Mouse (Mus musculus) midbrain, embryonic 12.5 days (tissue): ENCODE measurements around the gene Rcc1. TPM values are rescaled to one million over a fixed set of nuclear protein-coding genes. Genes with fewer than 3 reads are reported as not detected.
A peak's percentile ranks its signal among the peaks of the same experiment; 100 is the strongest.

Source experiments
- ATAC-seq: fragments of 200-750 bp; cut with Nextera tagmentation; 2 replicates; pipeline ENCODE4 v1.8.0; 2017; ENCODE audit warnings: low read depth, moderate TSS enrichment, moderate library complexity; ENCODE audit not compliant: low FRiP score
- H3K27ac ChIP-seq: fragments of 300-500 bp; sonication (generic); replicated peaks from 2 replicates; pipeline ENCODE4 v1.5.1; 2016; ENCODE audit warnings: mild to moderate bottlenecking
- H3K27me3 ChIP-seq: fragments of 300-500 bp; sonication (generic); 2 replicates; pipeline ENCODE4 v1.6.1; 2016; ENCODE audit warnings: mild to moderate bottlenecking
- H3K36me3 ChIP-seq: fragments of 300-500 bp; sonication (generic); 2 replicates; pipeline ENCODE4 v1.6.1; 2016
- H3K4me1 ChIP-seq: fragments of 300-500 bp; sonication (generic); 2 replicates; pipeline ENCODE4 v1.6.1; 2016
- H3K4me2 ChIP-seq: fragments of 300-500 bp; sonication (generic); replicated peaks from 2 replicates; pipeline ENCODE4 v1.6.1; 2016; ENCODE audit warnings: mild to moderate bottlenecking, moderate library complexity
- H3K4me3 ChIP-seq: fragments of 300-500 bp; sonication (generic); 2 replicates; pipeline ENCODE4 v1.5.1; 2016; ENCODE audit warnings: mild to moderate bottlenecking
- H3K9ac ChIP-seq: fragments of 300-500 bp; sonication (generic); replicated peaks from 2 replicates; pipeline ENCODE4 v1.6.1; 2016; ENCODE audit warnings: mild to moderate bottlenecking, moderate library complexity
- H3K9me3 ChIP-seq: fragments of 300-500 bp; sonication (generic); 2 replicates; pipeline ENCODE4 v1.6.1; 2016; ENCODE audit warnings: mild to moderate bottlenecking
- WGBS: fragments of 180-500 bp; shearing (Covaris S2); methylation state at CpG from one replicate; pipeline ENCODE4 v1.1.7; 2016; 5-methylcytosine and 5-hydroxymethylcytosine counted together
- polyA plus RNA-seq: library from polyadenylated mRNA; unstranded; fragments of >200 nt; fragmentation: Nextera tagmentation; extraction: Ambion mirVana; gene quantifications from 2 replicates; pipeline ENCODE4 v1.2.1, GENCODE M21; 2016

The Rcc1 gene
- polyA plus RNA-seq, 1 experiment from 2014 or later: 92.9 TPM

- Histone ChIP-seq H3K36me3 (peaks cover 7% of the 10 kb centered on the region; the same call in 1 of the 2 replicates), H3K4me3 (0 out of 2 replicates have a peak overlapping the region, but pooled peaks have one; percentile 11), H3K4me2 (peak overlapping the region; percentile 87), H3K4me1 (peaks cover 15% of the 10 kb centered on the region), H3K9ac (no peak overlapping the region), H3K27ac (no peak overlapping the region), H3K9me3 (no peaks in the 10 kb centered on the region), H3K27me3 (no peaks in the 10 kb centered on the region)
- 53% methylated on average over 1 of the region's 1 CpGs for WGBS
- no peak for ATAC-seq
These were observed 2.0 kb downstream of the Rcc1 start for GRCm38 (mm10) chr4:132351401-132351800.

GRCm38 (mm10) chr4:132350854-132351253 lies 2.6 kb downstream of the Rcc1 start:
- no peak overlapping the region for H3K4me3 ChIP-seq
- no peak for ATAC-seq
- WGBS: 69% methylated on average over 3 of the region's 3 CpGs

GRCm38 (mm10) chr4:132350123-132350740 lies 3.2 kb downstream of the Rcc1 start:
- H3K9ac ChIP-seq: no peak overlapping the region
- no peak overlapping the region for H3K27ac ChIP-seq
- H3K4me3 ChIP-seq: no peak overlapping the region
- peaks cover 7% of the 10 kb centered on the region; the same call in 1 of the 2 replicates for H3K36me3 ChIP-seq
- H3K4me1 ChIP-seq: peaks cover 15% of the 10 kb centered on the region
- WGBS: 37% methylated on average over 2 of the region's 2 CpGs
- no peak overlapping the region for H3K4me2 ChIP-seq
- H3K27me3 ChIP-seq: no peaks in the 10 kb centered on the region
- ATAC-seq: no peak
- H3K9me3 ChIP-seq: no peaks in the 10 kb centered on the region

More at GRCm38 (mm10) chr4:132350854-132351253, 2.6 kb downstream of the Rcc1 start:
- no peak overlapping the region for H3K4me2 ChIP-seq
- no peak overlapping the region for H3K9ac ChIP-seq
- H3K9me3 ChIP-seq: no peaks in the 10 kb centered on the region
- H3K27me3 ChIP-seq: no peaks in the 10 kb centered on the region
- H3K4me1 ChIP-seq: peaks cover 15% of the 10 kb centered on the region
- no peak overlapping the region for H3K27ac ChIP-seq
- H3K36me3 ChIP-seq: peaks cover 7% of the 10 kb centered on the region; the same call in 1 of the 2 replicates

- ATAC-seq: no peak
- Histone ChIP-seq H3K27ac (no peak overlapping the region), H3K4me3 (no peak overlapping the region), H3K9me3 (no peaks in the 10 kb centered on the region), H3K9ac (no peak overlapping the region), H3K4me1 (peaks cover 18% of the 10 kb centered on the region), H3K4me2 (no peak overlapping the region), H3K36me3 (peaks cover 7% of the 10 kb centered on the region; the same call in 1 of the 2 replicates), H3K27me3 (no peaks in the 10 kb centered on the region)
- 52% methylated on average over 3 of the region's 3 CpGs for WGBS
These were observed 3.8 kb downstream of the Rcc1 start for GRCm38 (mm10) chr4:132349495-132350122.

- 53% methylated on average over 3 of the region's 3 CpGs for WGBS
- ATAC-seq: no peak
- Histone ChIP-seq H3K4me2 (no peak overlapping the region), H3K4me3 (no peak overlapping the region), H3K4me1 (peaks cover 30% of the 10 kb centered on the region), H3K9me3 (no peaks in the 10 kb centered on the region), H3K27ac (no peak overlapping the region), H3K36me3 (peaks cover 7% of the 10 kb centered on the region; the same call in 1 of the 2 replicates), H3K27me3 (no peaks in the 10 kb centered on the region), H3K9ac (no peak overlapping the region)
These were observed 6.7 kb downstream of the Rcc1 start for GRCm38 (mm10) chr4:132346661-132347060.

GRCm38 (mm10) chr4:132346261-132346660 lies 7.1 kb downstream of the Rcc1 start:
- Histone ChIP-seq H3K27me3 (no peaks in the 10 kb centered on the region), H3K36me3 (peaks cover 4% of the 10 kb centered on the region; the same call in 1 of the 2 replicates), H3K9ac (no peak overlapping the region), H3K4me3 (no peak overlapping the region), H3K9me3 (no peaks in the 10 kb centered on the region), H3K4me1 (peaks cover 26% of the 10 kb centered on the region), H3K4me2 (no peak overlapping the region), H3K27ac (no peak overlapping the region)
- ATAC-seq: no peak
- 83% methylated on average over 4 of the region's 4 CpGs for WGBS

- H3K27ac ChIP-seq: no peak overlapping the region
- no peaks in the 10 kb centered on the region for H3K9me3 ChIP-seq
- WGBS: 49% methylated on average over 5 of the region's 5 CpGs
- 0 out of 2 replicates have a peak, but pooled peaks cover under 1% of the 10 kb centered on the region for H3K36me3 ChIP-seq
- peak overlapping the region; percentile 85; the same call in 1 of the 2 replicates for H3K4me2 ChIP-seq
- no peak overlapping the region for H3K9ac ChIP-seq
- peak; percentile 50; the same call in 1 of the 2 replicates for ATAC-seq
- H3K27me3 ChIP-seq: no peaks in the 10 kb centered on the region
- peaks cover 26% of the 10 kb centered on the region for H3K4me1 ChIP-seq
- peak overlapping the region; percentile 76 for H3K4me3 ChIP-seq
These were observed 7.6 kb downstream of the Rcc1 start for GRCm38 (mm10) chr4:132345843-132346212.

- under 1% methylated on average over 83 of the region's 83 CpGs for WGBS
- peak; percentile 91 for ATAC-seq
- Histone ChIP-seq H3K27ac (peak overlapping the region; percentile 52; the same call in 1 of the 2 replicates), H3K9me3 (no peaks in the 10 kb centered on the region), H3K4me2 (peak overlapping the region; percentile 85), H3K36me3 (no peaks in the 10 kb centered on the region; the same call in 1 of the 2 replicates), H3K4me3 (peak overlapping the region; percentile 76), H3K4me1 (peaks cover 26% of the 10 kb centered on the region), H3K27me3 (no peaks in the 10 kb centered on the region), H3K9ac (peak overlapping the region; percentile 80)
These were observed 8.1 kb downstream of the Rcc1 start for GRCm38 (mm10) chr4:132345135-132345842.

- Histone ChIP-seq H3K27ac (no peak overlapping the region), H3K4me1 (peaks cover 26% of the 10 kb centered on the region), H3K9me3 (no peaks in the 10 kb centered on the region), H3K27me3 (no peaks in the 10 kb centered on the region), H3K9ac (peak overlapping the region; percentile 80), H3K4me2 (peak overlapping the region; percentile 85), H3K4me3 (peak overlapping the region; percentile 76), H3K36me3 (peaks cover 7% of the 10 kb centered on the region)
- 10% methylated on average over 13 of the region's 13 CpGs for WGBS
- no peak for ATAC-seq
These were observed 8.8 kb downstream of the Rcc1 start for GRCm38 (mm10) chr4:132344403-132345134.

- H3K9ac ChIP-seq: no peak overlapping the region
- H3K36me3 ChIP-seq: peaks cover 36% of the 10 kb centered on the region
- 97% methylated on average over 3 of the region's 3 CpGs for WGBS
- ATAC-seq: no peak
- H3K9me3 ChIP-seq: no peaks in the 10 kb centered on the region
- H3K27ac ChIP-seq: no peak overlapping the region
- peaks cover 26% of the 10 kb centered on the region for H3K4me1 ChIP-seq
- no peak overlapping the region for H3K4me3 ChIP-seq
- H3K27me3 ChIP-seq: no peaks in the 10 kb centered on the region
- no peak overlapping the region for H3K4me2 ChIP-seq
These were observed 12.0 kb downstream of the Rcc1 start for GRCm38 (mm10) chr4:132341451-132341850.

GRCm38 (mm10) chr4:132338943-132339342 lies 14.5 kb downstream of the Rcc1 start:
- H3K27ac ChIP-seq: no peak overlapping the region
- H3K4me1 ChIP-seq: peaks cover 16% of the 10 kb centered on the region
- H3K4me3 ChIP-seq: no peak overlapping the region
- peaks cover 55% of the 10 kb centered on the region for H3K36me3 ChIP-seq
- ATAC-seq: no peak
- no peaks in the 10 kb centered on the region for H3K27me3 ChIP-seq
- H3K9ac ChIP-seq: no peak overlapping the region
- no peaks in the 10 kb centered on the region for H3K9me3 ChIP-seq
- H3K4me2 ChIP-seq: no peak overlapping the region
- 97% methylated on average over 13 of the region's 13 CpGs for WGBS
